Mouse (Mus musculus) ES-CJ7 (cell line): ENCODE results near the gene Ehd4.

Experiments used
- DNase-seq: peaks from one replicate; pipeline ENCODE4 v3.0.0; 2011; ENCODE audit warnings: low read depth, low spot score

Gene Ehd4

DNA sequence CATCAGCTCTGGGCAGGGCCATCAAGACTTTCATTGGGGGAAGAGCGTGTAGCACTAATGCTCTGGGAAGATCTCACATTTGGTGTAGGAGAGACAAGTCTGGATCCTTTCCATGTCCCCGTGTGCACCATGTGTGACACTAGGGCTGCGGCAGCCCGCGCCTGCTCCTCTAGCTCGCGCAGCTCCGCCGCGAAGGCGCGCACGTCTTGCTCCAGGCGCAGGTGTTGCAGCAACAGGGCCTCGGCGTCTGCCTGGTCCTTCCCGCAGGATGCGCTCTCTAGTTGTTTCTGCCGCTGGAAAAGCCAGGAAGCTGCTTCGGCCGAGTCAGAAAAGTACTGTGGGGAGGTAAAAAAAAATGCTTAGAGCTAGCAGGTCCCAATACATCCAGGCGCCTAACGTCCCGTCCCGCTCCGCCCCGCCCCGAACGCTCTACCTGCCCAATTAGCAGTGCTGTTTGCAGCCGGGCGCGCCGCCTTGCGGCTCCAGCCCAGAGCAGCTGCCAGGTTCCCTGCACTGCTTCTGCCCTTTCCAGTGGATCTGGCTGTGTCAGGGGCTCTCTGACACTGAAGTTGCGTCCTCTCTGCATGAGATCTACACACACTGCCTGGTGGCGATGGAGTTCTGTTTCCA lies 78.2 kb downstream of the Ehd4 start:
- DNase-seq, result peak; percentile 79

DNA sequence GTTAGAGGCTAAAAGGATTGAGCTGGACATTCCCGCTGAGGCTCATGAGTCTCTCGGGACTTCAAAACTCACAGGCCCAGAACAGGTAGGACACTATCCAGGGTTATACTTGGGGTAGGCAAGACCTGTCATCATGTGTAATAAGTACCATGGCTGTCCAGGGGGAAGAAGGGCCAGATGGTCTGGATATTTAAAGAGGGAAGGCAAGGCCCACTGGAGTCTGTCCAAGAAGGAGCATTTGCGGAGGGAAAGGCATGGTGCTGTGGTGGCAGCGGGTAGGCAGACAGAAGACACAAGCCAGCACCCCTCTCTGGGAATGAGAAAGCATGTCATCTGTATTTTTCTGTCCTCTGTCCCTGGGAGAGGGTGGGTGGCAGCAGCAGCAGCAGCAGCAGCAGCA lies 80.3 kb downstream of the Ehd4 start:
- no peak for DNase-seq

DNA sequence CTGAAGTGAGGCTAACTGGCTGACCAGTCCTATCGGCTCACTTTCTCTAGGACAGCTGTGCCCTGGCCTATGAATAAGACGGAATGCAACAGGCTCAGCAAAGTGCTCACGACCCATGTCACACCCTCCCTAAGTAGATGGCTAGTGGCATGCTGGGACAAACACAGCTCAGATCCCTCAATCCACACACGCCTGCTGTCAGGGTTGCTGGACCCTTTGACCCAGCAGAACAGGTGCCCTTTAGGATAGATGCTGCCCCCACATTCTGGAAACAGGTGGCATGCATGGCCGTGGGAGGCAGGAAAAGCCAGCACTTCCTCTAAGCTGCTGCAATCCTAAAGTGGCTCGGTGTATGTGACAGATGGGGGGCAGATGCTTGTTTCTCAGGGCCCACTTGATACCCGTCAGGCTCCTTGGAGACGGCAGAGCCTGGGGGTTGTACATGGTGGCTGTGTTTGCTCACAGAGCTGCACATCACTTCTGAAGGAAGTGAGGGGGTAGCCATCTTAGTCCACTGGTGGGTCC lies 84.9 kb downstream of the Ehd4 start:
- DNase-seq, result no peak

DNA sequence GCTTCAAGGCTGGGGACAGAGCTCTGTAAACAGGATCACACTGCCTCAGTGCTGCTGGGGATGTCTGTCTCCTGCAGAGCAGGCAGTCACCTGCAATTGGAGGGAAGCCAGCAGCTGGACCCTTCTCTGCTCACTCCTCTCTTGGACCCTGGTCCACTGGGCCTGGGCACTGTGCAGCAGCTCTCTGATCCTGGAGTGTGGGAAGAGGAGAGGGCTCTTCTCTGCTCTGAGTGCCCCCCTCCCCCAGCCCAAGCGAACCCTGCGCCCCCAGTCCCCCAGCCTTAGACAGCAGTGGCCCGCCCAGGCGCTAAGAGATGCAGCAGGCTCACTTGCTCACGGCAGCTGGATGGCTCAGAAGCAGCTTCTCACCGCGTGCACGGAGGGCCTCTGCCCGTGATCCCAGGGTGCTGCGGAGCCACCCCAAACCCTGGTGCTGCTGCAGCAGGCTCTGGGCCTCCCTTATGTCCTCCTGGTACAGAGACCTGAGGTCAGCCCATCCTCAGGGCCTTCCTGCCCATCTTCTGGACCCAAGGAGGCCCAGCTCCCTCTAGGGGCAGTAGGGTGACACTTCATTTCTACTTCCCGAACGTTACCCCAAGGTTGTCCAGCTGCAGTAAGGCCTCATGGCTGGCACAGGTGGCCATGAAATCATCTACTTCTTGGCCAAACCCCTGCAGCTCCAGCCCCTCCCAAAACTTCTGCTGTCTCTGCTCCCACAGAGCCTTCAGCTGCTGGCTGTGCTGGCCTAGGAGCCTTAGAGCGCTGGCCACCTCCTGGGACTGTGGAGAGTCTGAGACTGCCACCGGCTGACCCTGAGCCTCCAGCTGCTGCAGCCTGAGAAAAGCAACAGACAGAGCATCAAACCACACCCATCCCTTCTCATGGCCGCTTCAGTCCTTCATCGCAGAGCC lies 85.6 kb downstream of the Ehd4 start:
- peak; percentile 32 for DNase-seq

DNA sequence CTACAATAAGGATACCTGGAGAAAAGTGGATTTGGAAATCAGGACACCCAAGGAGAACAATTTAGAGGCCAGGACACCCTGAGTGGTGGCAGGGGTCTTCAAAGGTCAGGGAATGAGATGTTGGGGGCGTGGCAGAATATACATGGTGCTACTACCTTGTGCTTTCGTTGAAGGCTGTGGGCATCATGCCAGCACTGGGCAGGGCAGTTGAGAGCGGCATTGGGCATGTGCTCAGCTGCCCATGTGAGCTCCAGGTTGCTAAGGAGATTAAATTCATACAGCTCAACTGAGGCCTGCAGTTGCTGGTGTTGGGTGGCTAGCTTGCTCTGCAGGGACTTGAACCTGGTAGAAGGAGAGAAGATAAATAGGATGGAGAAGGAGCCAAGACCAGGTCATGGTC lies 88.2 kb downstream of the Ehd4 start:
- no peak for DNase-seq

DNA sequence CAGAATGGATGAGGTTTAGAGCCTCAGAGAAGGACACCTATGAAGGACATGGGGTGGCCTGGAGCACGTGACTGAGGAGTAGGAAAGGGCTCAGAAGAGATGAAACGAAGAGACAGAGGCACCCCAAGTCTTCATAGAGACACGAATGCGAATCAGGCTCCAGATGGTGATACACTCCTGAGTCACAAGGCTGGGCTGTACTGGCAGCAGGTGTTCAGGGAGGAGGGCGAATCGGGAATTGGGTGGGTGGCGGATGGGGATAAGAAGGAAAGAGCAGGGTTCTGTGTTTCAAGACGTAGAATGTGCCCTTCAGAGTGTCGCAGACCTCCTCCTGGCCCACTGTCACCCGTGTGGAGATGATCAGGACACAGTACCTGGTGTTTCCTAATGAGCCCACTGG lies 89.2 kb downstream of the Ehd4 start:
- DNase-seq, result no peak

DNA sequence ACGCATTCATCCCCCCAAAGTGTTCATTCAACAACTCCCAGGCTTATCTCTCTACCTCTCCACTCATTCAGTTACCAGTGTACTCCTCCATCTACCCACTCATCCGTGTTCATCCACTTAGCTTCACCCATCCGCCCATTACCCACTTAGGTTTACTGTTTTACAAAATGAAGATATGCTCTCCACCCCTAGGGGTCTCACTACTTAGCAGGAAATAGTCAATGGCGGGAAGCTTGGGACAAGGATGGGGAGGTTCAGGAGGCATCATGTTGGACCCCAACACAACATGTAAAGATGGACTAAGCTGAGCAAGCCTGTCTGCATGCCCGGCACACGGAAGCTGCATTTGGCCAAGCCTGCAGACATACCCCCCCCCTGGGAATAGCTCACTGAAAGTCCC lies 89.8 kb downstream of the Ehd4 start:
- peak; percentile 55 for DNase-seq

DNA sequence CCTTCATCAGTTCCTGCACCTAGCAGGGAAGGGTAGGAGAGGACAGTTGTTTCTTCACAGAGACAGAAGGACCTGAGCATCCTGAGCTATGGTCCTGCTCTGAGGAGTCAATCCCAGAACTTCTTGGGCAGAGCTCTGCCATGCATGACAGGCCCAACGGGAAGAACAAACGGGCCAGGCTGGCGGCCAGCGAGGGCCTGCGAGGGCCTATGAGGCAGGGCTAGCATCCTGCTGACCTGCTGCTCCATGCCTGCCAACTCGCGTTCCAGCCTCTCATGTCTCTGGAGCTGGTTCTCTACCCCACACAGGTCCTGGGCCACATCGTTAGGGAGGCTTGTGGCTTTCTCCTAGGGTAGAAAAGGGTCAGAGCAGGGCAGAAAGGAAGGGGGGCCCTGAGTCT lies 92.2 kb downstream of the Ehd4 start:
- DNase-seq, result no peak

DNA sequence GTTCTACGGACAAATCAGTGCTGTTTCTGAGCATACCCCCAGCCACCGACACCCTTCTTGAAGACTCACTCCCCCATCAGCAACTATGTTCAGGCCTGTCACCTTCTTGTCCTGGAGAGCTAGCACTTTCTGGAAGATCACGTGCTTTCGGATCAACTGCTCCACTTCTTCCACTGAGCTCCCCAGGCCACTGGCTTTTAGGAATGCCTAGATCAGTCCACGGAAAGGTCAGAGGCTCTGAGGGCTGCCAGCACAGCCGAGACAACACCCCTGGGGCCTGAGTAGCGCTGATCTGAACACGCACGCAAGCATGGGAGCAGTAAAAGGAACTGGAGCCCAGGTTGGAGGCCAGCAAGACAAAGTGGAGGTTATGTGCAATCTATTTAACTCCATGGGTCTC lies 93.8 kb downstream of the Ehd4 start:
- DNase-seq, result no peak

DNA sequence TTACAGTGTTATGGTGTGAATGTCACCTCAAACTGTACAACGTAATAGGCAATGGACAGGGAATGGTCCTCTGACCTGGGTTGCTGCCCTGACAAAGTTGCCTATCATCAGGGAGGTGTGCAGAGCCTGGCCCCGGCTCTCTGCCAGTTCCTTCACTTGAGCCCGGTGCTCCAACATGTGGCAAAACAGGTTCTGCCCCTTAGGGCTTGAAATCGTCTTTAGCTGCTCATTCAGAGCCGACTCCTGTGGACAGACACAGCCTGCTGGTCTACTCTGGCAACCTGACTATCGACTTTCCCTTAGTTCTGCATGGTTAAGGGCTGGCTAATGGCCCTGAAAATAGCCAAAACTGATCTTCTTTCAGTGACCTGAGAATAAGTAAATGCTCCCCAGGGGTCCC lies 94.2 kb downstream of the Ehd4 start:
- DNase-seq, result no peak

DNA sequence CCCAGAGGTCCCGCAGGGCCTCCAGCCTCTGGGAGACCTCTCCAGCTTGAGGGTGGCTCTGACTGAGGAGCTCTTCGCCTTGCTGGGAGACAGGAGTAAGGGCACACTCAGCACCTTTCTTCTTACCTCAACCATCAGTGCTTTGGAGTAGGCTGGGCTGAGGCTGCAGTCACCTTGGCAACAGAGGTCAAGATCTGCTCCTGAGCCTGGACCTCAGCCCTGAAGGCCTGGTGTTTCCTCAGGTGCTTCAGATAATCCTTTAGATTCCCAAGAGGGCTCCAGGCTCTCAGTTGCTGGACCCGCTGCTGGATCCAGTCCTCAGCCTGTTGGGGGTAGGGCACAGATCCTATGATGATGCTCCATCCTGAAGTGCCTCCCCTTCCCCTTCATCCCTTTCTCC lies 94.9 kb downstream of the Ehd4 start:
- DNase-seq, result no peak

DNA sequence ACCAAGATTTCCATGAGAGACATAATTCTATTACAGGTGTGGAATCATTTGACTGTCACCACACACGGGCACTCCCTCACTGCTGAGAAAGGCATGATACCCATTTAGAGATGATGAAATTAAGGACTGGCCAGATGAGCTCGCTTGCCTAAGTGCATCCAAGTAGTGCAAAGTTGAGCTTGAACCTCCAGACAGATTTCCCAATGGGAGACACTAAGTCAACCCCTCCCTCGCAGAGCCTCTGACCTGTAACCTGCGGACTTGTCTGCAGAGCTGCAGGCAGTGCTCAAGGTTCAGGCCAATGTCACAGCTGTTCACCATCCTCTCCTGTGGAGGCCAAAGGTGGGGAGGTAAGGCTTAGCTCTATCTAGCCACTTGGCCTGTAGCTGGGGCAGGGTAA lies 95.6 kb downstream of the Ehd4 start:
- DNase-seq, result no peak

DNA sequence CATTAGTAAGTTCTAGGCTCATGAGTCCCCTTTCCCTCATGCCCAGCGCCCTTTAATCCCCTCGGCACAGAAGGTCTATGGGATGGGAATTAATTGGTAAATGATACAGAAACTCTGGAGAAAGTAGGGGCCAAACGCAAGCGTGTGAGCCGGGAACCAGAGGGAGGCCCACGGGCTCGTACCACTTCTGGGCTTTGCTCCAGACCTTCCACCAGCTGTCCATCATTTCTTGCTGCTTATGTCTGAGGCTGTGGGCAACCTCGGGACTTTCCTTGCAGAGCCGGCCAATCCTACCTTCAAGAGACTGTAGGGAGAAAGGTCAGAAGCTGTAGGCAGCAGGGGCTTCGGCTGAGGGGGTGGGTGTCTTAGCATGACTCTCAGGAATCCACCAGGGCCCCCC lies 98.5 kb downstream of the Ehd4 start:
- no peak for DNase-seq

DNA sequence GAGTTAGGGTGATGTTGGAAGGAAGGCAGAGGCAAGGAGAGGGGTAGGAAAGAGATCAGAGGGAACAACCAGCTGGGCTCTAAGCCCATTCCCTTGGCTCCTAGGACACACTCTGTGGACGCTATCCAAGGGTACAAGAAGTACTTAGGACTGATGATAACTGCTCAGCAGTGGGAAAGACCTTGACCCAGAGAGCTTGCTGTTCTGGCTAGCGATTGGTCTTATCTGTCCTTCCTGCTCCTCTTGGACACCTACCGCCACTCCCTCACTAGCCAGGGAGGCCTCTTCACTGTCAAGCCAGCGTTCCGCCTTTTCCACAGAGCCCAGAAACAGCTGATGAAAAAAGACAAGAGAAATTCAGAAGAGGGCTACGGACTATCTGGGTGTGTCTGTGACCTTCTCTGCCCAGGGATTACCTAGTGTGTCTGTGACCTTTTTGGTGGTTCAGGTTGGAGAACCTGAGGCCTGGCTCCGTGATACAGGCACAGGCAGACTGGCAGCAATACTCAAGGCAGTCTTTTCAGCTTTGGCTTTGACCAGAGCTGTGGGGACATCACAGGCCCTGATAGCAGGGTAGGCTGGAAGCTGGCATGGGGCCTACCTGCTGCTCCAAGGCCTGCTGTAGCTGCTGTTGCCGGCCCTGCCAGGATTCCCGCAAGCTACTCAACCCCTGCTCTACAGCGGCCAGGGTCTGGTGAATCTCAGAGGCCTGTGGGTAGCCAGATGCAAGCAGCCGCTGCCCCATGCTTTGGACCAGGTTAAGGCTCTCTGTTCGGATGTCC lies 99.4 kb downstream of the Ehd4 start:
- no peak for DNase-seq

DNA sequence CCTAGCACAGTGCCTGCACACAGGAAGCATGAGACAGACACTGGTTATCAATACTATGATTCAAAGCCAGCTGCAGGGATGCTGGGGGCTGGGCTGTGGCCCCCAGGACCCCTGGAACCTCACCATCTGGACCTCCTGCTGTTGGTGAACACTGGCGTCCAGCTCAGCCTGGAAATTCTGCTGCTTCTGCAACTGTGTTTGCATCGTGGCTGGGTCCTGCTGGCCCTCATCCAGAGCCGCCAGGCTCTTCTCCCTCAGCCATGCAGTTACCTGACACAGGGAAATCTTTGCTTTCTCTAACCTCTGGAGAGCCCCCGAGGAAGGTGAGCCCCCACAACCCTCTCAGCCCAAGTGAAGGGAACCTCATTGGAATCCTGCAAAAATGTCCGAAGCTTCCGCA lies 103.0 kb downstream of the Ehd4 start:
- DNase-seq, result no peak

DNA sequence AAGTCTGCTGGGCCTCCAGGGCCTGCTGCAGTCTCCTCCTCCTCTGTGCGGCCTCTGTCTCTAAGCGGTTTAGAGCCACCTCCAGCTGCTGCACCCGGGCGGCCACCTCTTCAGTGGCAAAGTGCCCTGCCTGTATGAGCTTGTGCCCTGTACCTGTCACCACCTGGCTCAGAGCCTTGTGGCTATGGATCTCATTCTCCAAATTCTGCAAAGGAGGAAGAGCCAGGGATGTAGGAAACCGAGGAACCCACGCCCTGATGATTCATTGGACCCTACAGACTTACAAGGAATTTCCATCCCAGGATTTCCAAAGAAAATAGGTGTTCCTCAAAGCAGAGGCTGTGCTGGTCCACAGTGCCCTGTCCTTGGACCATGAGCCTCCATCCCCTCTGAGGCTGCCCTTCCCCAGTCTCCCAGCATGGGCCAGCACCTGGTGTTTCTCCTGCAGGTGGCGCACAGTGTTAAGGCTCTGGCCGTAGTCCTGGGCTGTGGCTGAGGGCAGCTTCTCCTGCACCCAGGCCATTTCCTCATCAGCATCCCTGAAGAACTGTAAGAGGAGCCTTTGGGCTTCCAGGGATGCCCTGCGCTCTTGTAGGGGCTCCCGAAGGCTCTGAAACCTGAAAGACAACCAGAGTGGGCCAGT lies 104.7 kb downstream of the Ehd4 start:
- DNase-seq, result peak; percentile 42

DNA sequence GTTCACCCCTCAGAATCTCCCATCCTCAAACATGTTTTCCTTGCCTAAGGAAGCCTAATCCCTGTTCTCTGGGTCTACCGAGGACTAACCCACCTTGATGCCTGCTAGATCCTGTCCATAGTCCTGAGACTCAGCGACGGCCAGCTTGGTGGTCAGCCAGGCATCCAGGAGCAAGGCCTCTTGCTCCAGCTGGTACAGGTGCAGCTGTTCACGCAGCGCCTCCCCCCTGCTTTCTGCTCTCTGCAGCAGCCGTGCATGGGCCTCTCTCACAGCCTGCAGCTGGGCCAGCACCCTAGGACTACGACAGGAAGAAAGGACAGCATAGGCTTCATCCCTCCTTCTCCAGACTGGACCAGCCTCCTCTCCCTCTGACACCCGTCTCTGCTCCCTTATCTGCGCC lies 106.2 kb downstream of the Ehd4 start:
- DNase-seq, result no peak

DNA sequence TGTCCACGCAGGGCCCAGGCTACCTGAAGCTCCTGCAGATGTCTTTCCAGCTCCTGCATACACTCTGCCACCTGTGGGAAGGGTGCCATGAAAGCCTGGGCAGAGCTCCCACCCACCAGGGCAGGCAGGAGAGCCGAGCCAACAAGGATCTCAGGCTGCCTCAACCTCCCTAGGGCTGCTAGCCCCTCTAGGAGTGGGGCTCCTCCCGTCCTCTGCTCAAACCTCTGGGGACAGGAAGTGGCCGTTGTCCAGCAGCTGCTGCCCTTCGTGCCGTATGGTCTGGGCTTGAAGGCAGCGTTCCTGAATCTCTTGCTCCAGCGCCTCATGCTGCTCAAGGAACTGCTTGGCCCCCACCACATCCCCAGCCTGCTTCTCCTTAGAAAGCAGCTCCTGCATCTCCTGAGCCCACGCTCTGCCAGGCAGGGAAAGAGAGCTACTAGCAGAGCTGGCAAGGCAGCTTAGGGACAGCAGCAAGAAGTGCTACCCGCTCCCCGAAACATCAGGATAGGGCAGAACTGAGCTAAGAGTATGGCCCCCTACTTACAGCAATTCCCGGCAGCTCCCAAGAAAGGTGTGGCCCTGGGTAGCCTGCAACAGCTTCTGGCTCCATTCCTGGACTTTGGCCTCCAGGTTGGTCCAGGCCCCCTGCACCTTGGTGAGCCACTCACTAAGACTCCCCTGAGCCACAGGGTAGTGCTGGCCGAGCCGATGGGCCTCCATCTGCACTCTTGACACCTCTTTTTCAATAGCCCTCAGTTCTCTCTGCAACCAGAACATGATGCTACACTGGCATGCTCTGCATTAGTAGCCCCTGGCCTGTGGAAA lies 107.7 kb downstream of the Ehd4 start:
- DNase-seq, result no peak

DNA sequence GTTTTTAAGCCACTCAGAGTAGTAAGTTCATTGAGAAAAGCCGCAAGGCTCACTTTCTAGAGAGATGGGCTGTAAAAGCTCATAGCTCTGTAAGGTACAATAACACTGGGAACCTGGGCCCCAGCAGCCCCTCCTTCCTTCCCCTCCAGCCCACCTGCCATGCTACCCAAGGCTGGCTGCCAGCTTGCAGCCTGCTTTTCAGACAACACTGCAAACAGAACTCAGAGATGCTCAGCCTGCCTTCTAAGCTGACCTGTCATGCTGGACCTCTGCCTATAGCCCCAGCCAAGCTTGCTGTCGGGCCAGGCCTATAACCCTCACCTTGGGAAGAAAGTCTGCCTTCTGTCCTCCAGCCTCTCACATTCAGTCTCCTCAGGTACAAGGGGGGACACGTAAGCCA lies 109.7 kb downstream of the Ehd4 start:
- no peak for DNase-seq

DNA sequence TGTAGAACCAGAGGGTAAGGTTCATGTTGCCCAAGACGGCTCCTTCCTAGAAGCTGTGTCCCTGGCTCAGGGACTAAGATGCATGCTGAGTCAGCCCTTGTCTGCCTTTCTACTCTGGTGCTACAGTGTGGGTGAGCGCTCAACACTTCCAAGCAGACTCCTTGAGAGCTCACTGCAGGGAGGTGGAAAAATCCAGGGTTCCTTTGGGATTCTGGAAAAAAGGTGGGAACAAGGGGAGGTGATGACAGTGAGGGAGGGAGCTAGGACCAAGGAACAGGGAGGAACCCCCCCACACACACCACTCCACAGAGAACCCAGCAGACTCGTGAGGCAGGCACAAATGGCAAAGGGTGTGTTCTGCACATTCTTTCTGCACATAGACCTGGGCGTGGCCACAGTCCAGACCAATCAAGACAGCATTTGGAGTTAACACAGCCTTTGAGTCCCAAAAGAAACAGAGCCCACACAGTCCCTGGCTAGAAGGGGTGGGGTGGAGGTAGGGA lies 110.3 kb downstream of the Ehd4 start:
- DNase-seq, result peak; percentile 80

DNA sequence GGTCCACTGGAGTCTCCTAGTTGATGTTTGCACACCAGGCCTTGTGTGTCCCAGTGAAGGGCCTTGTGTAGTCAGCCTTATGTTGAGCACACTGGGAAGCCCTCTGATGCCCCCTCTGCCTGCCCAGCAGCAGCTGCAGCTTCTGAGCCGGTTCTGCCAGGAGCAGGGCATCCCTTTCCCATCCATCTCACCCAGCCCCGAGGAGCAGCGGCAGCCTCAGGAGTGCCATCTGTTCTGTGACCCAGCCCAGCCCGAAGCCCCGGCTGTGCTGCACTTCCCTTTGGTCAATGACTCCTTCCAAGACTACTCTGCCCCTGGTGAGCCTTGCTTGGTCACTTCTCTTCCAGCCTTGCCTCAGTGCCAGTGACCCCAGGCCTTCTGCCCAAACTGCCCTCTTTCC lies 113.4 kb downstream of the Ehd4 start:
- no peak for DNase-seq
